Mouse (Mus musculus) kidney, postnatal 14 days (tissue): ENCODE data around the gene Stx12.
"Not testable (repeated sequence)": the region's sequence is repeated elsewhere in the genome, so short reads cannot be mapped to it uniquely, and the experiment has no call there.

ENCODE experiments used
- DNase-seq: peaks from one replicate; pipeline ENCODE4 v3.0.0; 2022; ENCODE audit warnings: mixed read lengths

The Stx12 gene

GRCm38 (mm10) chr4:132884064-132884843 lies at the start of gene Stx12:
Stx12 (minus strand) TSS chr4:132884509.
- peak; percentile 96 for DNase-seq

GRCm38 (mm10) chr4:132932752-132933404 lies 48.6 kb upstream of the Stx12 start:
- DNase-seq, result no peak

GRCm38 (mm10) chr4:132930784-132931183 lies 46.5 kb upstream of the Stx12 start:
- DNase-seq, result peak; percentile 66

- peak; percentile 57 for DNase-seq
Observed at GRCm38 (mm10) chr4:132926520-132926919, 42.2 kb upstream of the Stx12 start.

- DNase-seq, result peak; percentile 100
Observed at GRCm38 (mm10) chr4:132922558-132923008, 38.3 kb upstream of the Stx12 start, which contains the start of gene Fam76a. Fam76a (minus strand) TSS chr4:132922558.

- DNase-seq, result no peak
Observed at GRCm38 (mm10) chr4:132922061-132922530, 37.8 kb upstream of the Stx12 start.

GRCm38 (mm10) chr4:132921488-132921887 lies 37.2 kb upstream of the Stx12 start:
- no peak for DNase-seq

- DNase-seq, result no peak
Observed at GRCm38 (mm10) chr4:132920171-132920570, 35.9 kb upstream of the Stx12 start.

GRCm38 (mm10) chr4:132918493-132918892 lies 34.2 kb upstream of the Stx12 start:
- not testable (repeated sequence) for DNase-seq

GRCm38 (mm10) chr4:132912156-132912555 lies 27.8 kb upstream of the Stx12 start:
- DNase-seq, result no peak

- DNase-seq, result peak; percentile 59
Observed at GRCm38 (mm10) chr4:132905843-132906360, 21.6 kb upstream of the Stx12 start.

- DNase-seq, result peak; percentile 83
Observed at GRCm38 (mm10) chr4:132904765-132905309, 20.5 kb upstream of the Stx12 start.

GRCm38 (mm10) chr4:132904071-132904470 lies 19.8 kb upstream of the Stx12 start:
- no peak for DNase-seq

GRCm38 (mm10) chr4:132898197-132898596 lies 13.9 kb upstream of the Stx12 start:
- DNase-seq, result no peak

GRCm38 (mm10) chr4:132894402-132894801 lies 10.1 kb upstream of the Stx12 start:
- DNase-seq, result no peak

GRCm38 (mm10) chr4:132884844-132885374 lies 600 bp upstream of the Stx12 start:
- DNase-seq, result no peak

- no peak for DNase-seq
Observed at GRCm38 (mm10) chr4:132883561-132884063, 697 bp downstream of the Stx12 start.

GRCm38 (mm10) chr4:132874363-132875097 lies 9.8 kb downstream of the Stx12 start:
- no peak for DNase-seq

- DNase-seq, result peak; percentile 21
Observed at GRCm38 (mm10) chr4:132873481-132874362, 10.6 kb downstream of the Stx12 start.

- DNase-seq, result no peak
Observed at GRCm38 (mm10) chr4:132871116-132871515, 13.2 kb downstream of the Stx12 start.

- no peak for DNase-seq
Observed at GRCm38 (mm10) chr4:132864856-132865255, 19.5 kb downstream of the Stx12 start.
